Mouse (Mus musculus) cortical plate, adult 2 months (tissue): ENCODE measurements around the gene Gzmn.

ENCODE experiments used
- CTCF ChIP-seq: fragments of 200-500 bp; IDR thresholded peaks from 2 replicates; pipeline ENCODE4 v1.5.1; 2011; ENCODE audit warnings: mild to moderate bottlenecking, control low read depth, low read length; ENCODE audit not compliant: insufficient read depth; ENCODE audit errors: extremely low read depth
- POLR2A ChIP-seq: fragments of 200-500 bp; IDR thresholded peaks from 2 replicates; pipeline ENCODE4 v1.6.1; 2011; ENCODE audit warnings: mild to moderate bottlenecking, low read length, control low read depth; ENCODE audit not compliant: insufficient read depth; ENCODE audit errors: extremely low read depth

- TF ChIP-seq CTCF: no peak
- no peak for TF ChIP-seq POLR2A
Observed at GRCm38 (mm10) chr14:56123516-56123915, 50.9 kb downstream of the Gzmn start.
